Mouse (Mus musculus) myocyte (in vitro differentiated cells): ENCODE measurements around the gene Lrp5. TPM values are rescaled to one million over a fixed set of nuclear protein-coding genes. Genes with fewer than 3 reads are reported as not detected.

Source experiments
- H3K27me3 ChIP-seq: one replicate; pipeline ENCODE4 v1.6.1; 2011; ENCODE audit not compliant: control insufficient read depth, insufficient read depth, insufficient read length
- H3K36me3 ChIP-seq: one replicate; pipeline ENCODE4 v1.6.1; 2011; ENCODE audit not compliant: control insufficient read depth, insufficient read depth
- H3K4me2 ChIP-seq: one replicate; pipeline ENCODE4 v1.6.1; 2011; ENCODE audit warnings: low read depth, control low read depth
- H3K4me3 ChIP-seq: one replicate; pipeline ENCODE4 v1.5.1; 2011; ENCODE audit warnings: mild to moderate bottlenecking, control low read depth, moderate library complexity
- H3K79me2 ChIP-seq: one replicate; pipeline ENCODE4 v1.6.1; 2011; ENCODE audit not compliant: control insufficient read depth, insufficient read depth
- H3ac ChIP-seq: one replicate; pipeline ENCODE4 v1.6.1; 2011; ENCODE audit not compliant: control insufficient read depth, insufficient read length
- CEBPB ChIP-seq: IDR thresholded peaks from 2 replicates; pipeline ENCODE4 v1.6.1; 2011; ENCODE audit warnings: mild to moderate bottlenecking, moderate library complexity; ENCODE audit not compliant: poor library complexity, insufficient read depth, severe bottlenecking
- E2F4 ChIP-seq: IDR thresholded peaks from one replicate; pipeline ENCODE4 v1.6.1; 2011; ENCODE audit warnings: mild to moderate bottlenecking, control low read depth, moderate library complexity; ENCODE audit not compliant: insufficient read depth
- MAX ChIP-seq: IDR thresholded peaks from one replicate; pipeline ENCODE4 v1.6.1; 2011; ENCODE audit warnings: low read depth, mild to moderate bottlenecking, control low read depth
- MYOD1 ChIP-seq, 3 experiments: IDR thresholded peaks; one replicate each; pipeline ENCODE4 v1.6.1; 2011; ENCODE audit warnings: control low read depth in 2 of 3, low read depth in 2 of 3, mild to moderate bottlenecking in 2 of 3, moderate library complexity in 1 of 3; ENCODE audit not compliant: insufficient read length in 2 of 3, control insufficient read depth in 1 of 3
- MYOG ChIP-seq, 3 experiments: IDR thresholded peaks; one replicate each; pipeline ENCODE4 v1.6.1; 2011; ENCODE audit warnings: control low read depth in 2 of 3, low read depth in 2 of 3, mild to moderate bottlenecking in 2 of 3; ENCODE audit not compliant: insufficient read length in 2 of 3, control insufficient read depth in 1 of 3, insufficient read depth in 1 of 3
- POLR2A ChIP-seq: IDR thresholded peaks from one replicate; pipeline ENCODE4 v1.6.1; 2011; ENCODE audit warnings: low read depth, mild to moderate bottlenecking, control low read depth, moderate library complexity; ENCODE audit not compliant: insufficient read length
- POLR2AphosphoS2 ChIP-seq: IDR thresholded peaks from one replicate; pipeline ENCODE4 v1.6.1; 2011; ENCODE audit warnings: low read depth, control low read depth; ENCODE audit not compliant: insufficient read length
- REST ChIP-seq: IDR thresholded peaks from one replicate; pipeline ENCODE4 v1.6.1; 2011; ENCODE audit warnings: mild to moderate bottlenecking, control low read depth, moderate library complexity; ENCODE audit not compliant: insufficient read depth, insufficient read length
- SRF ChIP-seq: IDR thresholded peaks from one replicate; pipeline ENCODE4 v1.6.1; 2011; ENCODE audit warnings: low read depth; ENCODE audit not compliant: control insufficient read depth, insufficient read length
- TCF12 ChIP-seq: IDR thresholded peaks from one replicate; pipeline ENCODE4 v1.6.1; 2011; ENCODE audit warnings: mild to moderate bottlenecking, control low read depth; ENCODE audit not compliant: poor library complexity, insufficient read depth, severe bottlenecking
- TCF3 ChIP-seq: IDR thresholded peaks from one replicate; pipeline ENCODE4 v1.6.1; 2011; ENCODE audit warnings: low read depth, control low read depth; ENCODE audit not compliant: insufficient read length
- USF1 ChIP-seq: IDR thresholded peaks from one replicate; pipeline ENCODE4 v1.6.1; 2011; ENCODE audit warnings: low read depth, mild to moderate bottlenecking, control low read depth, moderate library complexity
- polyA plus RNA-seq: library from polyadenylated mRNA; unstranded; fragments of >200 nt; fragmentation: generic; extraction: Trizol; gene quantifications from one replicate; pipeline ENCODE4 v1.2.1, GENCODE M21; 2012; ENCODE audit warnings: missing spikeins

The Lrp5 gene
- polyA plus RNA-seq, 1 experiment, result 42.5 TPM

GRCm38 (mm10) chr19:3724779-3725178, 38.4 kb upstream of the Lrp5 start:
- no peak for TF ChIP-seq TCF12
- no peak overlapping the region for H3K4me2 ChIP-seq
- no peak overlapping the region for H3ac ChIP-seq
- H3K36me3 ChIP-seq, result no peaks in the 10 kb centered on the region
- H3K79me2 ChIP-seq, result no peaks in the 10 kb centered on the region
- H3K4me3 ChIP-seq, result no peak overlapping the region
- H3K27me3 ChIP-seq, result no peaks in the 10 kb centered on the region

- no peaks in the 10 kb centered on the region for H3K36me3 ChIP-seq
- H3ac ChIP-seq, result no peak overlapping the region
- no peak overlapping the region for H3K4me3 ChIP-seq
- H3K27me3 ChIP-seq, result no peaks in the 10 kb centered on the region
- H3K79me2 ChIP-seq, result no peaks in the 10 kb centered on the region
- TF ChIP-seq MAX (no peak), POLR2AphosphoS2 (no peak), USF1 (no peak), E2F4 (no peak), REST (no peak), TCF3 (no peak), CEBPB (no peak), SRF (no peak), TCF12 (no peak), MYOG (IDR thresholded peaks at IDR 0.05; ENCODE audit: control insufficient read depth in 1 of 3, insufficient read depth in 1 of 3, insufficient read length in 2 of 3, low read depth in 2 of 3) (no peak), MYOD1 (IDR thresholded peaks at IDR 0.05; ENCODE audit: control insufficient read depth in 1 of 3, insufficient read length in 2 of 3, low read depth in 2 of 3) (no peak), POLR2A (no peak)
- H3K4me2 ChIP-seq, result no peak overlapping the region
Measured at GRCm38 (mm10) chr19:3723904-3724303, 37.5 kb upstream of the Lrp5 start.

- TF ChIP-seq MYOG (IDR thresholded peaks at IDR 0.05; ENCODE audit: control insufficient read depth in 1 of 3, insufficient read depth in 1 of 3, insufficient read length in 2 of 3, low read depth in 2 of 3) (no peak), MYOD1 (IDR thresholded peaks at IDR 0.05; ENCODE audit: control insufficient read depth in 1 of 3, insufficient read length in 2 of 3, low read depth in 2 of 3) (no peak), SRF (no peak), REST (no peak), TCF12 (no peak), TCF3 (no peak), MAX (no peak)
- no peak overlapping the region for H3ac ChIP-seq
- no peak overlapping the region for H3K4me2 ChIP-seq
- H3K79me2 ChIP-seq, result no peaks in the 10 kb centered on the region
- H3K27me3 ChIP-seq, result no peaks in the 10 kb centered on the region
- H3K4me3 ChIP-seq, result no peak overlapping the region
- H3K36me3 ChIP-seq, result no peaks in the 10 kb centered on the region
Measured at GRCm38 (mm10) chr19:3723170-3723569, 36.8 kb upstream of the Lrp5 start.

DNA sequence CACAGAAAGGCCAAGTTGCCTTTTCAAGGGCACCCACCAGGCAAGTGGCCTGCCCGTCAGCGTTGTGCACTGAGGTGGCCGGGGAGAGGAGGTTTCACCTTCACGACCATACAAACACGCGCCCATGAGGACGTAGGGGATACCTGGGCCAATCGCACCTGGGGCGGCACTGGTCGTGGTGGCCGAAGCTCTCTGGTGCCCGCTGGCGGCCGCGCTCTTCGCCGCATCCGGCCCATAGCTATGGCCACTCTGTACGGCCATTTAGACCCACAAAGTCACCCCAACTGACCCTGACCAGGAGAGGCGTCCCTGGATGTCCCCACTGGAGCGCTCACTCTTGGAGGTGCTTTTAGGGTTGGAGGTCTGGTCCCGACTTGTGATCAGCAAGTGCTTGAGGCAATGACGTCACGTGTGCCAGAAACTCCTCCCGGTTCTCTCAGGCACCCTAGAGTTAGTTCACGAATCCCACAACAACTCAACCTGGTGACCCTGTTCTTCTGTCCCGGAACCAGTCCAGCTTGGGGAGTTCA, 33.1 kb upstream of the Lrp5 start:
- TF ChIP-seq TCF12, result no peak
- TF ChIP-seq E2F4, result no peak
- TF ChIP-seq SRF, result no peak
- TF ChIP-seq MYOG (IDR thresholded peaks at IDR 0.05; ENCODE audit: control insufficient read depth in 1 of 3, insufficient read depth in 1 of 3, insufficient read length in 2 of 3, low read depth in 2 of 3), result no peak
- TF ChIP-seq USF1, result no peak
- peak; percentile 33 for TF ChIP-seq POLR2AphosphoS2
- TF ChIP-seq REST, result no peak
- Histone ChIP-seq H3K4me2 (no peak overlapping the region), H3K27me3 (no peaks in the 10 kb centered on the region), H3K36me3 (peaks cover 19% of the 10 kb centered on the region), H3K79me2 (no peaks in the 10 kb centered on the region), H3K4me3 (no peak overlapping the region), H3ac (no peak overlapping the region)

DNA sequence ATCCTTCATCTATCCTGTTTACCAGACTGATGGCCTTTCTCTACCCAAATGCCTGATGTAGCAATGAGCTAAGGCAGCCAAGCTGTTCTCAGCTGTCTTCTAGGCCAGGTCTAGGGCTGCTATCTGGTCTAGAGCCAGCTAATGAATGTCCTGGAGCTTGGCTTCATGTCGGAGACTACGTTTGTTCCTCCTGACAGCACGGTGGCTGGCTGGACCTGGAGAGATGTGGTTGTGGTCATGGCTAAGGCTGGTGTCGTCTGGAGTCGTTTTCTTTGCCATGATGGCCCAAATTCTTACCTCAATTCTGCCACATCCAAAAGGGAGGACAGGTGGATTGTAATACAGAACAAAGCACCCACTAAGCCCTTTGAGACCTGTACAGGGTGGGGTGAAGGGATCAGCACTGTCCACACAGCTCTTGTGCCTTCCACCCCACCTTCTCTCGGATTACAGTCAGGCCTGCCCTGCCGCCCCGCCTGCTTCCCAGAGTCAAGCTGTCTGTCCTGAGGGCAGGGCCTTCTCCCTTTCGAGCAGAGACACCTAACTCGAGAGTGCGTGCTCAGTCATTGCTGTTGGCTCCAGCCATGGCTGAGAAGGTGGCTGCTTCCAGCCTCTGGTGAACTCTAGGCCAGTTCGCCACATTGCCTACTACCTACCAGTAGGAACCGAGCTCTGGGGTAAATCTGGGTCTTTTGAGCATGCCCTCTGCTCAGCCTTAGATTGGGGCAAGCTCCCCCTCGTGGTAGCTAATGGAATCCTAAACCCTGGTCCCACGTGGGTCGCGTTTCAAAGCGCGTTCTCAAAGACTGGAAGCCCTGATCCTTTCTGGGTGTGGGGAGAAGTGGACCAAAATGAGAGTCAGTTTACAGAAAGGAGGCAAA, 32.4 kb upstream of the Lrp5 start:
- H3K4me3 ChIP-seq, result no peak overlapping the region
- no peak for TF ChIP-seq CEBPB
- TF ChIP-seq MAX, result no peak
- TF ChIP-seq SRF, result no peak
- TF ChIP-seq MYOG (IDR thresholded peaks at IDR 0.05; ENCODE audit: control insufficient read depth in 1 of 3, insufficient read depth in 1 of 3, insufficient read length in 2 of 3, low read depth in 2 of 3), result no peak
- no peak for TF ChIP-seq MYOD1 (IDR thresholded peaks at IDR 0.05; ENCODE audit: control insufficient read depth in 1 of 3, insufficient read length in 2 of 3, low read depth in 2 of 3)
- TF ChIP-seq TCF3, result no peak
- no peak for TF ChIP-seq POLR2A
- no peaks in the 10 kb centered on the region for H3K27me3 ChIP-seq
- H3ac ChIP-seq, result no peak overlapping the region
- H3K36me3 ChIP-seq, result peaks cover 19% of the 10 kb centered on the region
- H3K79me2 ChIP-seq, result no peaks in the 10 kb centered on the region
- H3K4me2 ChIP-seq, result no peak overlapping the region
